Mouse (Mus musculus) midbrain, embryonic 13.5 days (tissue): ENCODE measurements around the gene Aoc1. TPM values are rescaled to one million over a fixed set of nuclear protein-coding genes. Genes with fewer than 3 reads are reported as not detected.
"Not testable (repeated sequence)": the region's sequence is repeated elsewhere in the genome, so short reads cannot be mapped to it uniquely, and the experiment has no call there.

Source experiments
- ATAC-seq: fragments of 200-750 bp; cut with Nextera tagmentation; 2 replicates; pipeline ENCODE4 v1.8.0; 2017; ENCODE audit warnings: mild to moderate bottlenecking, moderate TSS enrichment, moderate library complexity
- H3K27ac ChIP-seq: fragments of 300-500 bp; sonication (generic); 2 replicates; pipeline ENCODE4 v1.5.1; 2015; ENCODE audit warnings: inconsistent platforms, mild to moderate bottlenecking, moderate library complexity
- H3K27me3 ChIP-seq: fragments of 300-500 bp; sonication (generic); 2 replicates; pipeline ENCODE4 v1.6.1; 2015; ENCODE audit warnings: mild to moderate bottlenecking, inconsistent platforms
- H3K36me3 ChIP-seq: fragments of 300-500 bp; sonication (generic); 2 replicates; pipeline ENCODE4 v1.6.1; 2015; ENCODE audit warnings: mild to moderate bottlenecking, inconsistent platforms
- H3K4me1 ChIP-seq: fragments of 300-500 bp; sonication (generic); replicated peaks from 2 replicates; pipeline ENCODE4 v1.6.1; 2015; ENCODE audit warnings: inconsistent platforms
- H3K4me2 ChIP-seq: fragments of 300-500 bp; sonication (generic); replicated peaks from 2 replicates; pipeline ENCODE4 v1.6.1; 2015; ENCODE audit warnings: moderate library complexity, mild to moderate bottlenecking, inconsistent platforms
- H3K4me3 ChIP-seq: fragments of 300-500 bp; sonication (generic); replicated peaks from 2 replicates; pipeline ENCODE4 v1.5.1; 2015; ENCODE audit warnings: mild to moderate bottlenecking, inconsistent platforms
- H3K9ac ChIP-seq: fragments of 300-500 bp; sonication (generic); replicated peaks from 2 replicates; pipeline ENCODE4 v1.6.1; 2015; ENCODE audit warnings: mild to moderate bottlenecking, inconsistent platforms
- H3K9me3 ChIP-seq: fragments of 300-500 bp; sonication (generic); 2 replicates; pipeline ENCODE4 v1.6.1; 2016; ENCODE audit warnings: mild to moderate bottlenecking, inconsistent platforms
- WGBS: fragments of 180-500 bp; shearing (Covaris S2); methylation state at CpG from one replicate; pipeline ENCODE4 v1.1.7; 2015; 5-methylcytosine and 5-hydroxymethylcytosine counted together
- polyA plus RNA-seq: library from polyadenylated mRNA; unstranded; fragments of >200 nt; fragmentation: Nextera tagmentation; extraction: Ambion mirVana; gene quantifications from 2 replicates; pipeline ENCODE4 v1.2.1, GENCODE M21; 2015

Aoc1 gene
- polyA plus RNA-seq, 1 experiment from 2014 or later = not detected

GRCm38 (mm10) chr6:48894938-48895818 is 22.5 kb downstream of the Aoc1 start:
- no peaks in the 10 kb centered on the region for H3K36me3 ChIP-seq
- H3K9me3 ChIP-seq = peaks cover 7% of the 10 kb centered on the region
- no peak for ATAC-seq
- no peaks in the 10 kb centered on the region for H3K27me3 ChIP-seq
- 91% methylated on average over 8 of the region's 8 CpGs for WGBS
- H3K9ac ChIP-seq = no peak overlapping the region
- no peaks in the 10 kb centered on the region for H3K4me1 ChIP-seq
- no peak overlapping the region for H3K4me3 ChIP-seq
- no peak overlapping the region for H3K4me2 ChIP-seq
- H3K27ac ChIP-seq = no peak overlapping the region

DNA sequence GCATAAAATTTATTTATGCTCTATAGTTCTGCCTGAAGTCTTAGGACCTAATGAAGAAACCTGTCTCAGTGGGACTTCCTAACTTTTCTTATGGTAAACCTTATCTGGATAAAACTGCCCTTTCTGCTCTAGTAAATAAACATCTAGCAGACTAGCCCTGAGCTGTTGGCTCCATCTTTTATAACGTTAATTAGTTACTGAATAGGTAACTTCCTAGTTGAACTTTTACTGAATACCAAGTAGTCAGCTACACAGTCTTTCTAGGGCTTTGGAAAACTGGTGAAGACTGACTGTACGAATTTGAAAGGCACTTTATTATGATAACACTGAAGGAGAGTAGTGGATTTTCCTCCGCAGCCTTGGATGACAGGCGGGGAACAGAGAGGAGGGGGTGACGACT is 23.2 kb downstream of the Aoc1 start:
- Histone ChIP-seq H3K4me1 (no peaks in the 10 kb centered on the region), H3K9me3 (peaks cover 7% of the 10 kb centered on the region), H3K27me3 (no peaks in the 10 kb centered on the region), H3K4me3 (no peak overlapping the region), H3K36me3 (no peaks in the 10 kb centered on the region), H3K27ac (no peak overlapping the region), H3K4me2 (no peak overlapping the region), H3K9ac (no peak overlapping the region)
- WGBS = 85% methylated on average over 5 of the region's 5 CpGs
- no peak for ATAC-seq

- Histone ChIP-seq H3K9me3 (peaks cover 7% of the 10 kb centered on the region), H3K4me3 (no peak overlapping the region), H3K4me2 (no peak overlapping the region), H3K27ac (no peak overlapping the region), H3K4me1 (no peaks in the 10 kb centered on the region), H3K27me3 (no peaks in the 10 kb centered on the region), H3K36me3 (no peaks in the 10 kb centered on the region), H3K9ac (no peak overlapping the region)
- ATAC-seq = no peak
- 89% methylated on average over 5 of the region's 5 CpGs for WGBS
These were observed 24.3 kb downstream of the Aoc1 start for GRCm38 (mm10) chr6:48896956-48897355.

GRCm38 (mm10) chr6:48901316-48901715 is 28.6 kb downstream of the Aoc1 start:
- H3K27me3 ChIP-seq, H3K4me2 ChIP-seq, H3K9ac ChIP-seq, ATAC-seq, H3K4me1 ChIP-seq, H3K27ac ChIP-seq, H3K9me3 ChIP-seq, H3K36me3 ChIP-seq, H3K4me3 ChIP-seq: not testable (repeated sequence)
- WGBS = 94% methylated on average over 11 of the region's 11 CpGs

DNA sequence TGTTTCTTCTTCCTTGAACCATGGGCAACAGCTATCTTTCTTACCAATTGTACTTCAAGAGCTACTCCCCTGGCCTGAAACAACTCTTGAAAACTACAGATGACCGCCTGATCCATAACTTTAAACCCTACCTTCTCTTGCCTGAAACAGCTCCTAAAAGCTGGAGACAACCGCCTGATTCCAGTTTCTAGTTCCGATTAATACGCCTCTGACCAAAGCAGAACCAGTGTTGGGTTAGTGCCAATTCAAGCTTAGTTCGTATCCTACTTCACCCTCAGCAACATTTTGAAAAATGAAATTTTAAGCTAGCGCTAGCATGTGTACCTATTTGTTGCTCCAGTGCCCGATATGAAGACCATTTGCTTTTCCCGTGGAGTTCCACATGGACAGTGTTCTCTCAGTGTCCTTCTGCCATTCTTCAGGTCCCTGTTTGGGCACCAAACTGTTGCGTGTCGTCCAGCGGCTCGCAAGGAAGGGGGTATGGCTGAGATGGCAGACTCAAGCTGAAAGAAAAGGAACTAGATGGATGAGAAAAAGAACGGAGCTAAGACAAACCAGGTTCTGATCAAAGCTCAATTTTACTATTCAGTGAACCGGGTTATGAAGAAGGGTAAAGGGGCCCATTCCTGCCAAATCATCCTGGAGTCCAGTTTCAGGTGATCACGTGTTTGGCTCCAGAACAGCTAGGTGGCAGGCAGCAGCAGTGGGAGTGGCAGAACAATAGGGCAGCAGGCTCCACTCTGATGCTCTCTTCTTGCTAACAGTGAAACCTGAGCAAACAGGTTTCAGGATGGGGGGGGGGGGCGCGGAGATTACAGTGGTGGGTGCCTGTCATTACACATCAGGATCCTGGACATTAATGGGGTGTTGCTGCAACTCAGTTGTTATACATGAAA is 30.1 kb downstream of the Aoc1 start:
- Histone ChIP-seq H3K9me3 (no peaks in the 10 kb centered on the region), H3K27ac (no peak overlapping the region), H3K36me3 (no peaks in the 10 kb centered on the region), H3K4me3 (no peak overlapping the region), H3K9ac (no peak overlapping the region), H3K4me1 (no peaks in the 10 kb centered on the region), H3K4me2 (no peak overlapping the region), H3K27me3 (no peaks in the 10 kb centered on the region)
- ATAC-seq = no peak
- WGBS = 94% methylated on average over 17 of the region's 17 CpGs

DNA sequence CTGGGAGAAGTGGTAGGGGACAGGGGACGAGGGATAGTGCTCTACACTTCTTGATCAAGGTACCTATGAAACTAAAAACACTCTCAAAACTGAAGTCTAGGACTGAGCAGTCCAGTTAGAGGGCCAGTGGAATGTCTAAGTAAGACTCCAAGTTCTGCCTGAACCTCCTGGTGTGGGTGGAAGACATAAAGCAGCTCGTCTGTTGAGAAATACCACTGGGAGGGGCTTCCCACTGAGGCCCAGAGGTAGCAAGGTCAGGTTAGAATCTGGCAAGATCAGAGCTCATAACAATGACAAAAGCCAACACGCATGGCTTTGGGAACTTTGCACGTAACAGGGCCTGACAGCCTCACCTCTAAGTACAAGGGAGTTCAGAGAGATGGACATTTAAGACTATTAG is 30.7 kb downstream of the Aoc1 start:
- H3K4me3 ChIP-seq = no peak overlapping the region
- ATAC-seq = no peak
- 81% methylated on average over 4 of the region's 4 CpGs for WGBS
- H3K36me3 ChIP-seq = no peaks in the 10 kb centered on the region
- no peak overlapping the region for H3K4me2 ChIP-seq
- no peak overlapping the region for H3K27ac ChIP-seq
- H3K9me3 ChIP-seq = no peaks in the 10 kb centered on the region
- H3K9ac ChIP-seq = no peak overlapping the region
- H3K27me3 ChIP-seq = no peaks in the 10 kb centered on the region
- no peaks in the 10 kb centered on the region for H3K4me1 ChIP-seq

DNA sequence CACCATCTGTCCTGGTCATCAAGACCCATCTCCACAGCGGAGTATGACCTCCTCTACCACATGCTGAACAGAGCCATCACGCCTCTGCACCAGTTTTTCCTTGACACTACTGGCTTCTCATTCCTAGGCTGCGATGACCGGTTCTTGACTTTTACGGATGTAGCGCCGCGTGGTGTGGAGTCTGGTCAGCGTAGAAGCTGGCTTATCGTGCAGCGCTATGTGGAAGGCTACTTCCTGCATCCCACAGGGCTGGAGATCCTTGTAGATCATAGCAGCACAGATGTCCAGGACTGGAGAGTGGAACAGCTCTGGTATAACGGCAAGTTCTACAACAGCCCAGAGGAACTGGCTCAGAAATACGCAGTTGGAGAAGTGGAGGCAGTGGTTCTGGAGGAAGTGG is 32.9 kb downstream of the Aoc1 start:
- ATAC-seq = no peak
- Histone ChIP-seq H3K9me3 (no peaks in the 10 kb centered on the region), H3K9ac (no peak overlapping the region), H3K27ac (no peak overlapping the region), H3K27me3 (no peaks in the 10 kb centered on the region), H3K4me2 (no peak overlapping the region), H3K4me1 (no peaks in the 10 kb centered on the region), H3K36me3 (no peaks in the 10 kb centered on the region), H3K4me3 (no peak overlapping the region)
- WGBS = 95% methylated on average over 13 of the region's 13 CpGs

- no peak for ATAC-seq
- Histone ChIP-seq H3K9ac (no peak overlapping the region), H3K27ac (no peak overlapping the region), H3K9me3 (no peaks in the 10 kb centered on the region), H3K27me3 (no peaks in the 10 kb centered on the region), H3K4me3 (no peak overlapping the region), H3K4me2 (no peak overlapping the region), H3K36me3 (no peaks in the 10 kb centered on the region), H3K4me1 (no peaks in the 10 kb centered on the region)
- WGBS = 96% methylated on average over 14 of the region's 14 CpGs
These were observed 33.7 kb downstream of the Aoc1 start for GRCm38 (mm10) chr6:48906371-48906770.

GRCm38 (mm10) chr6:48909229-48909628 is 36.5 kb downstream of the Aoc1 start:
- no peaks in the 10 kb centered on the region for H3K4me1 ChIP-seq
- no peak overlapping the region for H3K4me2 ChIP-seq
- no peaks in the 10 kb centered on the region for H3K9me3 ChIP-seq
- no peak for ATAC-seq
- H3K9ac ChIP-seq = no peak overlapping the region
- H3K4me3 ChIP-seq = no peak overlapping the region
- H3K27me3 ChIP-seq = no peaks in the 10 kb centered on the region
- 83% methylated on average over 1 of the region's 1 CpGs for WGBS
- no peak overlapping the region for H3K27ac ChIP-seq
- no peaks in the 10 kb centered on the region for H3K36me3 ChIP-seq

GRCm38 (mm10) chr6:48912033-48912432 is 39.3 kb downstream of the Aoc1 start:
- H3K9me3 ChIP-seq = no peaks in the 10 kb centered on the region
- H3K4me1 ChIP-seq = no peaks in the 10 kb centered on the region
- no peak overlapping the region for H3K4me2 ChIP-seq
- no peak overlapping the region for H3K27ac ChIP-seq
- no peaks in the 10 kb centered on the region for H3K27me3 ChIP-seq
- H3K9ac ChIP-seq = no peak overlapping the region
- no peaks in the 10 kb centered on the region for H3K36me3 ChIP-seq
- no peak overlapping the region for H3K4me3 ChIP-seq
- 45% methylated on average over 3 of the region's 3 CpGs for WGBS
- ATAC-seq = no peak

DNA sequence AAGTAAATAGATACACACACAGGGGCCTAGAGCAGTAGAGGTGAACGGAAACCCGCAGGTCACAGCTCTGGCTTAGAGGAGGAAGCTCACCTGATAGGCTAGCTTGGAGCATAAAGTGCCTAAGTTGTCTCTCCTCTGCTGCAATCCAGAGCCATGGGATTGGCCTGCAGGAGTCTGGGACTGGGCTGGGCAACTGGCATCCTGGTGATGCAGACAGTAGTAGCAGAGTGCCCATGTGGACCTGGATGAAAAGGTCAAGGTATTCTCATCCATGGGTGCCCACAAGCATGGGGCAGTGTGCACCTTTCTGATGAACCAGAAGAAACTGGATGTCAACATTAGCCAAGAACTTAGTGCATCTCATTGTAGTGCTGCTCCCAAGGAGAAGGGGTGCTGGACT is 40.9 kb downstream of the Aoc1 start:
- no peaks in the 10 kb centered on the region for H3K9me3 ChIP-seq
- H3K4me2 ChIP-seq = no peak overlapping the region
- no peak overlapping the region for H3K9ac ChIP-seq
- no peaks in the 10 kb centered on the region for H3K4me1 ChIP-seq
- H3K27ac ChIP-seq = no peak overlapping the region
- no peak overlapping the region for H3K4me3 ChIP-seq
- no peak for ATAC-seq
- 100% methylated on average over 2 of the region's 2 CpGs for WGBS
- no peaks in the 10 kb centered on the region for H3K27me3 ChIP-seq
- no peaks in the 10 kb centered on the region for H3K36me3 ChIP-seq

DNA sequence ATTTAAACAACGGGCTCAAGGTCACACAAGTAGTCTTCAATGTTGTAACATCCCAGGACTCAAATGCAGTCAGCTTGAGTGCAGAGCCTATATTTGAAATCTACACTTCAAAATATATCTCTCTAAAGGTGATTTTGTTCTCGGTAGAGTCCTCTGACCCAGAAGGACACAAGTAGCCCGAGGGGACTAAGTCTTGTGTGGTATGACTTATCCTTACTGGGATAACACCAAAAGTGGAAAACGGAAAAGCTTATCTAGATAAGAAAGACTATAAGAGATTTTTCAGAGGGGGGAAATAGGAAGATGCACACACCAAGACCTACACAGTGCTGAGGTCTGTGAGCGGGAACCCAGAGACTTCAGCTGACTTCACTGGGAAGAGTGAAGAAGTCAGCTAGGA is 56.9 kb downstream of the Aoc1 start, which contains the start of gene 1600015I10Rik:
TSS of gene 1600015I10Rik (plus strand) at position 301 of the 400 bp plus-strand sequence.
- H3K9me3 ChIP-seq = no peaks in the 10 kb centered on the region
- no peak within 1 kb of the TSS for H3K27ac ChIP-seq
- no peak within 1 kb of the TSS for H3K4me3 ChIP-seq
- no peaks in the 10 kb centered on the region for H3K4me1 ChIP-seq
- H3K27me3 ChIP-seq = no peaks in the 10 kb centered on the region
- H3K9ac ChIP-seq = no peak within 1 kb of the TSS
- 92% methylated on average over 5 of the region's 5 CpGs for WGBS
- H3K4me2 ChIP-seq = no peak within 1 kb of the TSS
- H3K36me3 ChIP-seq = no peaks in the 10 kb centered on the region
- no peak for ATAC-seq
